Mouse (Mus musculus): ENCODE data around the gene Nat8f2. TPM values are rescaled to one million over a fixed set of nuclear protein-coding genes. Genes with fewer than 3 reads are reported as not detected.
"Not testable (repeated sequence)": the region's sequence is repeated elsewhere in the genome, so short reads cannot be mapped to it uniquely, and the experiment has no call there.

Gene Nat8f2
- polyA plus RNA-seq (2014; fragmentation: Nextera tagmentation; extraction: Ambion mirVana): not detected in 2 replicates

DNA sequence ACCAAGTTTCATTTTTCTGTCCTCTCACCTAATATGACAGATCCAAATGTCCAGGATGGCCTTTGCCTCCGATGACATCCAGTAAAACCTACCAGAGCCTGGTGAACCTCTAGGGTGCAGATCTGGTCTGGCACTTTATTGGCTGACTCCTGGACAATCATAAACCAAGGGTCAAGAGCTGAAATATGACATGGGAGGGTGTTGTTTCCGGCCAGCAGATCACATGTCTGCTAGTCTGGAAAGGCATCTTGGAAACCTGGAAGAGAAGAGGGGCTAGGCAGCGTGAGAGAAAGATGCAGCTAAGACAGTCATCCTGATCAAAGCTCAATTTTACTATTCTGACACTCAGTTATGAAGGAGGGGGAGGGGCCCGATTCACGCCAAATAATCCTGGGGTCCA lies at the start of gene Nat8f2:
TSS of gene Nat8f2 (minus strand) at position 153 of the 400 bp plus-strand sequence.
- not testable (repeated sequence) for H3K27me3 ChIP-seq (ENCODE audit: control insufficient read depth, insufficient read depth, low read length); H3K9me3 ChIP-seq (ENCODE audit: control insufficient read depth, low read length); H3K4me1 ChIP-seq (ENCODE audit: control insufficient read depth, insufficient read depth, low read length); H3K4me3 ChIP-seq (ENCODE audit: low read depth, low read length); H3K4me2 ChIP-seq (ENCODE audit: low read depth, severe bottlenecking); ATAC-seq (ENCODE audit: insufficient number of reproducible peaks, low FRiP score, low TSS enrichment, low read depth); H3K36me3 ChIP-seq (ENCODE audit: control insufficient read depth, insufficient read depth, low read length); H3K27ac ChIP-seq (replicated peaks; ENCODE audit: low read depth, low read length); DNase-seq (ENCODE audit: low spot score); H3K9ac ChIP-seq (ENCODE audit: low read length)
- 83% methylated on average over 5 of the region's 5 CpGs for WGBS

DNA sequence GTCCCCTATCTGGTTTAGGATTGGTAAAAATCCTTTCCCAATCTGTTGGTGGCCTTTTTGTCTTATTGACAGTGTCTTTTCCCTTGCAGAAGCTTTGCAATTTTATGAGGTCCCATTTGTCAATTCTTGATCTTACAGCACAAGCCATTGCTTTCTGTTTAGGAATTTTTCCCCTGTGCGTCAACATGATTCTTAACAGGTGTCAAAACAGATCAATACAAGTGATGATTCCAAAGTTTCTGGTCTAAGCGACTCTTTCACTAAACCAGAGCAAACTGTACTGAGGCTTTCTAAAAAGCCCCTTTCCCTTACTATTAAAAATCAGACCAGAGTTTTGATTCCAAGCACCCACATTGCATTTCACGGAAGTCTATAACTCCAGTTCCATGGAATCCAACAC lies 49.4 kb upstream of the Nat8f2 start:
- not testable (repeated sequence) for H3K9ac ChIP-seq (ENCODE audit: low read length); H3K4me1 ChIP-seq (ENCODE audit: control insufficient read depth, insufficient read depth, low read length); H3K27me3 ChIP-seq (ENCODE audit: control insufficient read depth, insufficient read depth, low read length); H3K9me3 ChIP-seq (ENCODE audit: control insufficient read depth, low read length); H3K36me3 ChIP-seq (ENCODE audit: control insufficient read depth, insufficient read depth, low read length); ATAC-seq (ENCODE audit: insufficient number of reproducible peaks, low FRiP score, low TSS enrichment, low read depth); H3K4me3 ChIP-seq (ENCODE audit: low read depth, low read length); H3K4me2 ChIP-seq (ENCODE audit: low read depth, severe bottlenecking); H3K27ac ChIP-seq (replicated peaks; ENCODE audit: low read depth, low read length); DNase-seq (ENCODE audit: low spot score)
- WGBS: 96% methylated on average over 3 of the region's 3 CpGs

DNA sequence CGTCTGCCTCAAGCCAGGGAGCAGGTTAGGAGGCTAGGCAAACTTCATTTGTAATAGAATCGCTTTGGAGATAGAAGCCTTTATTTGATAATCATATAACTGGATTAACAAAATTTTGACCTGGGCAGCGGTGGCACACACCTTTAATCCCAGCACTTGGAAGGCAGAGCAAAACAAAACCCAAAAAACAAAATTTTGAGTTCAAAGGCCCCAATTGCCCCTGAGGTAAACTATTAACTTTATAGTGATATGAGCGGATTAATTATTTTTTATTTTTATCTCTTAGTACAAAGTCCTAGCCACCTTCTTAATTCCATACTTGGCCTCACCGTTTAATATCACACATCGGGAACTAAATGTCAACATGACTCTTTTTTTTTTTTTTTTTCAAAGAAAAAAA lies 47.6 kb upstream of the Nat8f2 start:
- peak overlapping the region; percentile 64 for H3K4me2 ChIP-seq (ENCODE audit: low read depth, severe bottlenecking)
- WGBS: 89% methylated on average over 6 of the region's 6 CpGs
- H3K27me3 ChIP-seq (ENCODE audit: control insufficient read depth, insufficient read depth, low read length): no peaks in the 10 kb centered on the region
- no peak overlapping the region for H3K27ac ChIP-seq (replicated peaks; ENCODE audit: low read depth, low read length)
- H3K4me3 ChIP-seq (ENCODE audit: low read depth, low read length): peak overlapping the region; percentile 55
- ATAC-seq (ENCODE audit: insufficient number of reproducible peaks, low FRiP score, low TSS enrichment, low read depth) (no peak), DNase-seq (ENCODE audit: low spot score) (no peak)
- no peaks in the 10 kb centered on the region for H3K9me3 ChIP-seq (ENCODE audit: control insufficient read depth, low read length)
- 0 out of 2 replicates have a peak, but pooled peaks cover 4% of the 10 kb centered on the region for H3K4me1 ChIP-seq (ENCODE audit: control insufficient read depth, insufficient read depth, low read length)
- H3K36me3 ChIP-seq (ENCODE audit: control insufficient read depth, insufficient read depth, low read length): no peaks in the 10 kb centered on the region
- H3K9ac ChIP-seq (ENCODE audit: low read length): peak overlapping the region; percentile 75

DNA sequence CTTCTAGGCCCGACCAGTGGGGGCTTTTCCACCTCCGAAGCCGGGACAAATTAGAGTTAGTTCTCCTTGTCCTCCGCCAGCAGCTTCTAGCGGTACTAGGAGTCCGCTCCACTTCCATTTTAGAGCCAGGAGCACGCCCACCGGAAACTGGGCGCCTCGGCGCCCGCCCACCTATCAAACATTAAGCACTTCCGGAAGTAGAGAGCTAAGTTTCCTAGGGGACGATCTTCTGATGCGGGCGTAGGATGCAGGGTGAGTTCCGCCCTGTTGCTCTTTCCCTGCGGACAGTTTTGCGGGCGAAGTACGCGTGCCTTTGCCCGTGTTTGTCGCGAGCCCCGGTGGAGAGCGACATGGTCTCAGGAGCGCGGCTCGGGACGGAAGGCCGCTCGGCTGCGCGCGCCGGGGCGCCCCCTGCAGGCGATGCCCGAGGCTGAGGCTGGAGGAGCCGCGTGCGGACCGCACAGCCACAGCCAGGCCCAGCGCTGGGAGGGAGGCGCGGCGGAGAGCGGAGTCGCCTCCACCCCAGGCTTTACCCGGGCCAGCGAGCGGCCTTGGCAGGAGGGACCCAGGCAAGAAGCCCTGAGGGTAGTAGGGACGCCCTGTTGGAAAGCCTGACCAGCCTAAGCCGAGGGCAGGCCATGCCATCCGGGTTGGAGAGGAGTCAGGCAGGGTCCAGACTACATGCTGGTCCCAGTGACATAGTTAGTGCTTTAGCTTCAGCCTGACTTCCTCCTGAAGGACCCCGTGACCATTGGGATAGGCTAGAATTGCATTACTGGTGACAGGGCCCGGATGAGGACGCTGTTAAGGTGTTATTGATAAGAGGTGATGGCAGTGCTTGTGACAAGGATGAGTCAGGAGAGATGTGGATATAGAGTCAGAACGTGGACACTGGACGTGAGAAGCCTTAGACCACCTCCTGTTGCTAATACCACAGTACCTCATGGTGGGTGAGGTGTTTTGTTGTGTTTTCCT lies 46.9 kb upstream of the Nat8f2 start, which contains the start of gene Nat8f1:
TSS of gene Nat8f1 (minus strand) at position 149 of the 975 bp plus-strand sequence.
- under 1% methylated on average over 57 of the region's 61 CpGs for WGBS
- peak within 1 kb of the TSS; percentile 75 for H3K4me2 ChIP-seq (ENCODE audit: low read depth, severe bottlenecking)
- peak within 1 kb of the TSS; percentile 73 for H3K27ac ChIP-seq (replicated peaks; ENCODE audit: low read depth, low read length)
- not testable (repeated sequence) for H3K4me1 ChIP-seq (ENCODE audit: control insufficient read depth, insufficient read depth, low read length); H3K36me3 ChIP-seq (ENCODE audit: control insufficient read depth, insufficient read depth, low read length); H3K27me3 ChIP-seq (ENCODE audit: control insufficient read depth, insufficient read depth, low read length); H3K9me3 ChIP-seq (ENCODE audit: control insufficient read depth, low read length)
- peak within 1 kb of the TSS; percentile 75 for H3K9ac ChIP-seq (ENCODE audit: low read length)
- peak within 1 kb of the TSS; percentile 55 for H3K4me3 ChIP-seq (ENCODE audit: low read depth, low read length)
- peak; percentile 90 for DNase-seq (ENCODE audit: low spot score)
- ATAC-seq (ENCODE audit: insufficient number of reproducible peaks, low FRiP score, low TSS enrichment, low read depth): peak; percentile 94

DNA sequence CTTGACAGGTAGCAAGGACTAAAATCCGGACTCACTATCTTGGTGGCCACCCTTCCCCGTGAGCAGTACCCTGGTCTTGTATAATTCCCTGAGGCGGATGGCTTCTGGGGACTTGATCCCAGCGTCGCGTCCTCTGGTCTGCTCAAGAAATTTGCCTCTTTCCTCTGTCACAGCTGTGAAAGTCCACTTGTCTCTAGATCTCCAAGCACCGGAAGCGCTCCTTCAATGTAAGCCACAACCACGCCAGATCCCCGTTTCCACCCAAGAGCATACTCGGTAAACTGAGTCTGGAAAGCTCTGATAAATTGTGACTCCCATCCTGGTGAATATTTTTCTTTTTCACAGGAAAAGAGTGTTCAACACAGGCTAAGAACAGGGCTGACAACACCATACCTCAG lies 46.2 kb upstream of the Nat8f2 start:
- Histone ChIP-seq H3K27me3 (ENCODE audit: control insufficient read depth, insufficient read depth, low read length) (no peaks in the 10 kb centered on the region), H3K9me3 (ENCODE audit: control insufficient read depth, low read length) (no peaks in the 10 kb centered on the region), H3K4me3 (ENCODE audit: low read depth, low read length) (peak overlapping the region; percentile 55), H3K4me2 (ENCODE audit: low read depth, severe bottlenecking) (peak overlapping the region; percentile 75), H3K36me3 (ENCODE audit: control insufficient read depth, insufficient read depth, low read length) (no peaks in the 10 kb centered on the region), H3K9ac (ENCODE audit: low read length) (peak overlapping the region; percentile 75), H3K27ac (replicated peaks; ENCODE audit: low read depth, low read length) (no peak overlapping the region), H3K4me1 (ENCODE audit: control insufficient read depth, insufficient read depth, low read length) (0 out of 2 replicates have a peak, but pooled peaks cover 4% of the 10 kb centered on the region)
- 4% methylated on average over 11 of the region's 11 CpGs for WGBS
- no peak for ATAC-seq (ENCODE audit: insufficient number of reproducible peaks, low FRiP score, low TSS enrichment, low read depth)
- no peak for DNase-seq (ENCODE audit: low spot score)

DNA sequence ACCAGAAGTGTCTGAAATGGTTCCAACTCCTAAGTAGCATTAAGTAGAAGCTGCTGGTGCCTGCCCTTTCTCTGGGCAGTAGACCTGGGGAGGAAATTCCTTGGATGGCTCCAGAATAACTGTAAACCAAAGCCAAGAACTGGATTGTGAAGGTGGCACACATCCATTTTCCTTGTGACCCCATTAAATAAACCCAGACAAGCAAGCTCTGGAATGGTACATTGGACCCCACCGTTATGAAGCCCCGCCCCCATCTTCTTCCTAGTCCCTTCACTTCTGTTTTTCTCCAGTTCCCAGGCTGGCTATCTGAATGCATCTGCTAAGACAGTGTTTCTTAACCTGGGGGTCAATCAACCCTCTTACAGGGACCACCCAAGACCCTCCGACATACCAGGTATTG lies 42.6 kb upstream of the Nat8f2 start, which contains the start of gene Tprkb:
TSS of gene Tprkb (plus strand) at position 279 of the 400 bp plus-strand sequence.
- H3K9me3 ChIP-seq (ENCODE audit: control insufficient read depth, low read length): no peaks in the 10 kb centered on the region
- 0 out of 2 replicates have a peak, but pooled peaks cover 4% of the 10 kb centered on the region for H3K4me1 ChIP-seq (ENCODE audit: control insufficient read depth, insufficient read depth, low read length)
- H3K27me3 ChIP-seq (ENCODE audit: control insufficient read depth, insufficient read depth, low read length): no peaks in the 10 kb centered on the region
- no peak within 1 kb of the TSS for H3K4me2 ChIP-seq (ENCODE audit: low read depth, severe bottlenecking)
- ATAC-seq (ENCODE audit: insufficient number of reproducible peaks, low FRiP score, low TSS enrichment, low read depth) (no peak), DNase-seq (ENCODE audit: low spot score) (no peak)
- 83% methylated on average over 3 of the region's 3 CpGs for WGBS
- no peak within 1 kb of the TSS for H3K4me3 ChIP-seq (ENCODE audit: low read depth, low read length)
- H3K9ac ChIP-seq (ENCODE audit: low read length): no peak within 1 kb of the TSS
- no peak within 1 kb of the TSS for H3K27ac ChIP-seq (replicated peaks; ENCODE audit: low read depth, low read length)
- no peaks in the 10 kb centered on the region for H3K36me3 ChIP-seq (ENCODE audit: control insufficient read depth, insufficient read depth, low read length)

DNA sequence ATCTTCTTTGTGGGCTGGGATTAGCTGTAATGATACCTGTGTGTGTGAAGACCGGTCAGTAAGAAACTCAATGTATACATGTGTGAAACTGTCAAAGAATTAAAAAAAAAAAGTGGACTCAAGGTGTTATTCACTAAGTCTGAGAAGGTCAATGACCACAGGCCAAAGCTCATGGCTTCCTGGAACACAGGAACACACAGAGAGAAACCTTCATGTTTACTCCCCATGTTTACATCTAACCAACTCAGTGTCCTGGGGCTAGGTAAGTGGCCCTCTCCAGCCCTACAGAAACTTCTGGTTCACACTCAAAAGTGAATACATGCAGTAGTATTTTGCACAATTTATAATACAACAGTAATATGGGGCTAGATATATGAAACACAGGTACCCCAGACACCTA lies 40.7 kb upstream of the Nat8f2 start:
- ATAC-seq (ENCODE audit: insufficient number of reproducible peaks, low FRiP score, low TSS enrichment, low read depth): no peak

DNA sequence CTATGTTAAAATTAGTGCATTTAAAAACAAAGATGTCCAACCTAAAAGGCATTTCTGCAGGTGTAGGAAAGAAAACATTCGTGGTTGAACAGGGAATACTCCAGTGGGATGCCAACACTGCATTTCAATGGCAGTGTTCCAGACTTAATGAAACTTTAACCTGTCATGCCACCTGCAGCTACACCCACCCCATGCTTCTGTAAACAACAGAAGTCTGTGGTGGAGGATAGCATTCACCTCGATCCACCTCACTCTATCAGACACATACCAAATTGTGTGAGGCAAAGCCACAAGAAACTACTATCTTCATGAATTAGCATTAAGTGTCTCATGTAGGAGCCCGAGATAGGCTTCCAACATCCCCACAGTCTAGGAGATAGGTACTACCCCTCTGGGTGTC lies 39.4 kb upstream of the Nat8f2 start:
- Histone ChIP-seq H3K9me3 (ENCODE audit: control insufficient read depth, low read length) (no peaks in the 10 kb centered on the region), H3K27ac (replicated peaks; ENCODE audit: low read depth, low read length) (no peak overlapping the region), H3K4me1 (ENCODE audit: control insufficient read depth, insufficient read depth, low read length) (no peaks in the 10 kb centered on the region), H3K27me3 (ENCODE audit: control insufficient read depth, insufficient read depth, low read length) (no peaks in the 10 kb centered on the region), H3K4me2 (ENCODE audit: low read depth, severe bottlenecking) (no peak overlapping the region), H3K4me3 (ENCODE audit: low read depth, low read length) (no peak overlapping the region), H3K9ac (ENCODE audit: low read length) (no peak overlapping the region), H3K36me3 (ENCODE audit: control insufficient read depth, insufficient read depth, low read length) (no peaks in the 10 kb centered on the region)
- WGBS: 78% methylated on average over 3 of the region's 3 CpGs
- ATAC-seq (ENCODE audit: insufficient number of reproducible peaks, low FRiP score, low TSS enrichment, low read depth) (no peak), DNase-seq (ENCODE audit: low spot score) (no peak)

More for the DNA sequence above, 40.7 kb upstream of the Nat8f2 start:
- H3K27me3 ChIP-seq (ENCODE audit: control insufficient read depth, insufficient read depth, low read length): no peaks in the 10 kb centered on the region
- H3K4me3 ChIP-seq (ENCODE audit: low read depth, low read length): no peak overlapping the region
- 88% methylated on average over 1 of the region's 1 CpGs for whole genome bisulfite sequencing
- no peak for DNase-seq (ENCODE audit: low spot score)
- H3K4me2 ChIP-seq (ENCODE audit: low read depth, severe bottlenecking): no peak overlapping the region
- H3K9me3 ChIP-seq (ENCODE audit: control insufficient read depth, low read length): no peaks in the 10 kb centered on the region
- H3K36me3 ChIP-seq (ENCODE audit: control insufficient read depth, insufficient read depth, low read length): no peaks in the 10 kb centered on the region
- no peaks in the 10 kb centered on the region for H3K4me1 ChIP-seq (ENCODE audit: control insufficient read depth, insufficient read depth, low read length)
- H3K9ac ChIP-seq (ENCODE audit: low read length): no peak overlapping the region
- no peak overlapping the region for H3K27ac ChIP-seq (replicated peaks; ENCODE audit: low read depth, low read length)
